Mouse (Mus musculus) megakaryocyte, embryonic 14.5 days (primary cell): ENCODE measurements around the gene Rarg. TPM values are rescaled to one million over a fixed set of nuclear protein-coding genes. Genes with fewer than 3 reads are reported as not detected.

Experiments used
- H3K27me3 ChIP-seq: replicated peaks from 2 replicates; pipeline ENCODE3; 2012; ENCODE audit warnings: inconsistent platforms
- H3K36me3 ChIP-seq: replicated peaks from 2 replicates; pipeline ENCODE3; 2012; ENCODE audit warnings: low read length, inconsistent platforms, mixed read lengths
- H3K4me1 ChIP-seq: 2 replicates; pipeline ENCODE4 v1.6.1; 2012; ENCODE audit warnings: inconsistent platforms
- H3K4me3 ChIP-seq: replicated peaks from 2 replicates; pipeline ENCODE3; 2012; ENCODE audit warnings: moderate library complexity, mild to moderate bottlenecking, inconsistent platforms
- H3K9me3 ChIP-seq: 2 replicates; pipeline ENCODE4 v1.6.1; 2012; ENCODE audit warnings: inconsistent platforms
- FLI1 ChIP-seq: IDR thresholded peaks from 2 replicates; pipeline ENCODE4 v1.6.1; 2012; ENCODE audit warnings: low read length, inconsistent platforms, mixed read lengths
- GATA1 ChIP-seq: IDR thresholded peaks from 3 replicates; pipeline ENCODE4 v1.6.1; 2012; ENCODE audit warnings: mixed read lengths, low read length, inconsistent platforms, borderline replicate concordance
- polyA plus RNA-seq: library from polyadenylated mRNA; stranded (reverse); fragments of >175 nt; gene quantifications from 2 replicates; pipeline ENCODE4 v1.2.3, GENCODE M21; 2012; ENCODE audit warnings: low replicate concordance; ENCODE audit not compliant: insufficient read depth

Rarg gene
- polyA plus RNA-seq, result 68.7 and 69.9 TPM in 2 replicates

DNA sequence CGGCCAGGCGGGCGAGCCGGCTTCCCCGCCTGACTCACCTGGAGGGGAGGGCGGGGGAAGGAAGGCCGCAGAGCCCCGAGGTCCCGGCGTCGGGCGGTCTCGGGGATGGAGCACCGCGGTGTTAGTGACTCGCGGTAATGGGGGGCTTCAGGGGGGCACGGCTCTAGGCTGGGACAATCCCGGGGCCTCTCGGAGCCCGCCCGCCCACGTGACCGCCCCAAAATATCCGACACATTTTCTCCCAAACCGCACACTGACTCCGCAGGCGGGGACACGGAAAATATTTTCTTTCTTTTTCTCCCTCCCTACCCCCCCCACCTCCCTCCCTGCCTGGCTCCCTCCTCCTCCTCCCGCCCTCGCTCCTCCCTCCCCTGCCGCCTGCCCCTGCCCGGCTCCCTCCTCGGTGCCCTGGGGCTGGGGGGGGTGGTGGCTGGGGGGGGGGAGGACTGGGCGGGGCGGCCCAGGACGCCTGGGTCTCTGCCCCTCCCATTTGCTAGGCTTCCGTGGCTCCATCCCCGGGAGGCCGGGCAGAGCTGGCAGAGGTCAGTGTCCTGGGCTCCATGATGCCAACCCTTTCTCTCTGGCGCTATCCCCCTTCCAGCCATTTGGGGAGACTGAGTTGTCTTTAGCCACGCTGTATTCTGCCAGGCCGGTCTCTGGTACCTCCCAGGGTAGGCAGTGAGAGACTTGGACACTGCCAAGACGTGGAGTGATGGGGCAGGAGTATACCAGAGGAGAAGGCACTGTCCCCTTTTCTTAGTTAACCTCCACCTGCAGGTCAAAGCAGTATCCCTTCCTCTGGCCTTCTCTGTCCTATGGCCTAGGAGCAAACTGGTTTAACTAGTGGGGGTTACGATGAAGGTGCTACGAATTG, at the start of gene Rarg:
TSS of gene Rarg (minus strand) at position 316 of the 874 bp plus-strand sequence.
- Histone ChIP-seq H3K36me3 (no peaks in the 10 kb centered on the region), H3K4me1 (peaks cover 46% of the 10 kb centered on the region), H3K27me3 (peaks cover 83% of the 10 kb centered on the region), H3K9me3 (no peaks in the 10 kb centered on the region), H3K4me3 (peak within 1 kb of the TSS; percentile 90)
- TF ChIP-seq GATA1, result no peak
- no peak for TF ChIP-seq FLI1

DNA sequence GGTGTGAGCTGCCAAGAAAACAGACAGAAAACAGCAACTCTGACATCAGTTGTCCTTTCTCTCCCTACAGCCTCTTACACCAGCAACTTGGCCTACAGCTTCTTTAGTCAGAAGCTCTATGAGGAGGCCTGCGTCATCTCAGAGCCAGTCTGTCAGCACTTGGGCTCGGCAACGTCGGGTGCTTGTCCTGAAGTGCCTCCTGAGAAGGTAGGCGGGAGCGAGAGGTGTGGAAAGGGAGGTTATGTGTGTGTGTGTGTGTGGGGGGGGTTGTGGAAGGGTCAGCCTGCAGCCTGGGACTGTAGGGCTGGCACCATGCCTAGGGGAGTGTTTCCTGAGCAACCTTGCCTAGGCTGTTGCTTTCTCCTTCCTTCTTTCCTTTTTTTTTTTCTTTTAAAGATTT, 45.2 kb upstream of the Rarg start:
- Histone ChIP-seq H3K4me1 (peaks cover 16% of the 10 kb centered on the region), H3K36me3 (peaks cover 84% of the 10 kb centered on the region), H3K4me3 (no peak overlapping the region), H3K27me3 (no peaks in the 10 kb centered on the region), H3K9me3 (no peaks in the 10 kb centered on the region)
- TF ChIP-seq FLI1 (no peak), GATA1 (no peak)

- Histone ChIP-seq H3K36me3 (peaks cover 33% of the 10 kb centered on the region), H3K9me3 (no peaks in the 10 kb centered on the region), H3K4me3 (peak overlapping the region; percentile 99), H3K4me1 (peaks cover 33% of the 10 kb centered on the region), H3K27me3 (no peaks in the 10 kb centered on the region)
- TF ChIP-seq FLI1 (no peak), GATA1 (no peak)
Observed at GRCm38 (mm10) chr15:102296368-102297006, 39.2 kb upstream of the Rarg start.

GRCm38 (mm10) chr15:102295633-102296367, 38.5 kb upstream of the Rarg start, which contains the start of gene Espl1:
Gene Espl1, plus strand, starts transcription at chr15:102296266.
- no peak for TF ChIP-seq GATA1
- TF ChIP-seq FLI1, result peak; percentile 42; the same call in 1 of the 2 replicates
- Histone ChIP-seq H3K4me3 (peak within 1 kb of the TSS; percentile 99), H3K27me3 (no peaks in the 10 kb centered on the region), H3K4me1 (peaks cover 33% of the 10 kb centered on the region), H3K9me3 (no peaks in the 10 kb centered on the region), H3K36me3 (peaks cover 26% of the 10 kb centered on the region)

DNA sequence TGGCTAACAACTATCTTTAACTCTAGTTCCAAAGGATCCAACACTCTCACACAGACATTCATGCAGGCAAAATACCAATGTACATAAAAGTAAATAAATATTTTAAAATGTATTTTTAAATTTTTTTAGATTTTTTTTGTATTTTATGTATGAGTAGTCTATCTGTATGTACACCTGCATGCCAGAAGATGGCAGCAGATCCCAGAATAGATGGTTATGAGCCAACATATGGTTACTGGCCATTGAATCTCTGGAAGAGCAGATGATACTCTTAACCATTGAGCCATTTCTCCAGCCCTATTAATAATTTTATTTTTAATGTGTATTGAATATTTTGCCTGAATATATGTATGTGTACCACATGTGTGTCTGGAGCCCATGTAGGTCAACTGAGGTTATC, 30.1 kb upstream of the Rarg start:
- Histone ChIP-seq H3K9me3 (no peaks in the 10 kb centered on the region), H3K27me3 (no peaks in the 10 kb centered on the region), H3K36me3 (peaks cover 4% of the 10 kb centered on the region), H3K4me1 (peaks cover 35% of the 10 kb centered on the region), H3K4me3 (no peak overlapping the region)
- no peak for TF ChIP-seq FLI1
- no peak for TF ChIP-seq GATA1

GRCm38 (mm10) chr15:102283648-102284047, 26.3 kb upstream of the Rarg start:
- peak overlapping the region; percentile 76 for H3K4me3 ChIP-seq
- peaks cover 26% of the 10 kb centered on the region for H3K36me3 ChIP-seq
- H3K27me3 ChIP-seq, result no peaks in the 10 kb centered on the region
- no peak for TF ChIP-seq FLI1
- TF ChIP-seq GATA1, result no peak
- peaks cover 63% of the 10 kb centered on the region for H3K4me1 ChIP-seq
- no peaks in the 10 kb centered on the region for H3K9me3 ChIP-seq

GRCm38 (mm10) chr15:102282463-102283292, 25.4 kb upstream of the Rarg start:
- TF ChIP-seq FLI1, result no peak
- TF ChIP-seq GATA1, result no peak
- peaks cover 26% of the 10 kb centered on the region for H3K36me3 ChIP-seq
- H3K4me1 ChIP-seq, result peaks cover 65% of the 10 kb centered on the region
- peak overlapping the region; percentile 62 for H3K4me3 ChIP-seq
- no peaks in the 10 kb centered on the region for H3K9me3 ChIP-seq
- H3K27me3 ChIP-seq, result no peaks in the 10 kb centered on the region

- Histone ChIP-seq H3K4me3 (peak overlapping the region; percentile 98), H3K9me3 (no peaks in the 10 kb centered on the region), H3K36me3 (peaks cover 26% of the 10 kb centered on the region), H3K4me1 (peaks cover 61% of the 10 kb centered on the region), H3K27me3 (no peaks in the 10 kb centered on the region)
- TF ChIP-seq GATA1 (no peak), FLI1 (no peak)
Observed at GRCm38 (mm10) chr15:102280623-102281022, 23.3 kb upstream of the Rarg start.
